31 mouse cellular contexts compared by ENCODE assay signal in genomic region chr15:28600132-28600531, GRCm38 (mm10).
DNase-seq lines count a peak whose midpoint lies in the region; ATAC-seq and TF ChIP-seq lines count a peak whose summit lies in the region.
"Had no signal": no experiment of that assay in that cellular context is flagged by ENCODE, and none has a peak within 500 bp of the region (broad histone marks: within the 10 kb centered on the region; RNA-seq: fewer than 3 reads in every experiment).

No protein-coding gene starts in this region.

- no peak overlapping the region for H3K27ac ChIP-seq in forebrain, embryonic 14.5 days (ENCODE audit: low read depth, low read length)
- H3K27ac ChIP-seq in forebrain, embryonic 16.5 days (ENCODE audit: low read length), result no peak overlapping the region
- no peak overlapping the region for H3K27ac ChIP-seq in midbrain, embryonic 14.5 days (replicated peaks; ENCODE audit: low read depth, low read length)
- H3K27ac ChIP-seq in midbrain, embryonic 11.5 days (ENCODE audit: low read depth, low read length), result no peak overlapping the region
- no peak overlapping the region for H3K27ac ChIP-seq in gastrocnemius, adult 2 months
- H3K27ac ChIP-seq: embryonic facial prominence, embryonic 12.5 days; forebrain, embryonic 13.5 days; hindbrain, embryonic 10.5 days; hindbrain, postnatal 0 days; limb, embryonic 13.5 days; liver, embryonic 12.5 days; midbrain, embryonic 12.5 days had no signal

- H3K9ac ChIP-seq in forebrain, embryonic 14.5 days (ENCODE audit: low read length), result no peak overlapping the region
- H3K9ac ChIP-seq in forebrain, embryonic 16.5 days (replicated peaks; ENCODE audit: low read depth, low read length), result no peak overlapping the region
- H3K9ac ChIP-seq in midbrain, embryonic 14.5 days (replicated peaks; ENCODE audit: low read length), result no peak overlapping the region
- no peak overlapping the region for H3K9ac ChIP-seq in midbrain, embryonic 11.5 days (ENCODE audit: low read length)
- H3K9ac ChIP-seq: embryonic facial prominence, embryonic 12.5 days; forebrain, embryonic 13.5 days; heart, embryonic 12.5 days; limb, embryonic 13.5 days; liver, embryonic 12.5 days; midbrain, embryonic 12.5 days had no signal

- DNase-seq in forebrain, embryonic 14.5 days (ENCODE audit: low spot score), result peak; percentile 2
- peak; percentile 24 for DNase-seq in midbrain, embryonic 14.5 days
- DNase-seq in midbrain, embryonic 11.5 days (ENCODE audit: low spot score, missing footprints), result no peak
- peak; percentile 4 to 23 for DNase-seq in frontal cortex, postnatal 36 days (ENCODE audit: low spot score in 2 of 2)
- DNase-seq in right cerebral cortex, postnatal 25 days, result peak; percentile 4
- no peak for DNase-seq in cerebellum, adult 18-20 months
- no peak for DNase-seq in gastrocnemius, adult 2 months
- DNase-seq: adrenal gland, postnatal 10 days; cerebellum, adult 11 months; cerebellum, postnatal 10 days; gastrocnemius, postnatal 10 days; heart, adult 18-20 months; heart, postnatal 10 days; kidney, adult 9 months; kidney, postnatal 14 days; layer of hippocampus, postnatal 36 days; lung, adult 18-20 months; lung, postnatal 10 days; spleen, adult 18-20 months; thymus, adult 18-20 months; thymus, postnatal 36 days had no signal

- H3K4me2 ChIP-seq in forebrain, embryonic 14.5 days (ENCODE audit: low read length), result no peak overlapping the region
- H3K4me2 ChIP-seq in forebrain, embryonic 16.5 days (ENCODE audit: low read length), result no peak overlapping the region
- H3K4me2 ChIP-seq in midbrain, embryonic 14.5 days (ENCODE audit: low read length), result no peak overlapping the region
- H3K4me2 ChIP-seq in midbrain, embryonic 11.5 days, result no peak overlapping the region
- H3K4me2 ChIP-seq: embryonic facial prominence, embryonic 12.5 days; forebrain, embryonic 13.5 days; heart, embryonic 12.5 days; limb, embryonic 13.5 days; liver, embryonic 12.5 days; midbrain, embryonic 12.5 days had no signal

- no peak for TF ChIP-seq CTCF in gastrocnemius, adult 2 months (IDR thresholded peaks at IDR 0.05)

- H3K27me3 ChIP-seq in forebrain, embryonic 14.5 days (replicated peaks; ENCODE audit: control insufficient read depth, insufficient read depth, low read length), result no peaks in the 10 kb centered on the region
- no peaks in the 10 kb centered on the region for H3K27me3 ChIP-seq in forebrain, embryonic 16.5 days (replicated peaks; ENCODE audit: control insufficient read depth, insufficient read depth, low read length)
- no peaks in the 10 kb centered on the region for H3K27me3 ChIP-seq in midbrain, embryonic 14.5 days (ENCODE audit: control insufficient read depth, insufficient read depth, low read length)
- no peaks in the 10 kb centered on the region for H3K27me3 ChIP-seq in midbrain, embryonic 11.5 days (ENCODE audit: control insufficient read depth, insufficient read depth, low read length)
- H3K27me3 ChIP-seq: embryonic facial prominence, embryonic 12.5 days; forebrain, embryonic 13.5 days; heart, embryonic 12.5 days; limb, embryonic 13.5 days; liver, embryonic 12.5 days; midbrain, embryonic 12.5 days had no signal

- no peak for ATAC-seq in forebrain, embryonic 14.5 days
- ATAC-seq in forebrain, embryonic 16.5 days, result no peak
- no peak for ATAC-seq in midbrain, embryonic 14.5 days (ENCODE audit: low FRiP score, low TSS enrichment)
- ATAC-seq in midbrain, embryonic 11.5 days (ENCODE audit: low FRiP score), result no peak
- ATAC-seq: forebrain, embryonic 13.5 days; hindbrain, postnatal 0 days; intestine, embryonic 16.5 days; liver, embryonic 12.5 days had no signal

- H3K4me1 ChIP-seq in forebrain, embryonic 14.5 days (ENCODE audit: control insufficient read depth, insufficient read depth, low read length), result no peaks in the 10 kb centered on the region
- no peaks in the 10 kb centered on the region for H3K4me1 ChIP-seq in forebrain, embryonic 16.5 days (replicated peaks; ENCODE audit: control insufficient read depth, insufficient read depth, low read length)
- H3K4me1 ChIP-seq in midbrain, embryonic 14.5 days (ENCODE audit: control insufficient read depth, insufficient read depth, low read length), result no peaks in the 10 kb centered on the region
- no peaks in the 10 kb centered on the region for H3K4me1 ChIP-seq in midbrain, embryonic 11.5 days (ENCODE audit: control insufficient read depth, insufficient read depth, low read length)
- H3K4me1 ChIP-seq: embryonic facial prominence, embryonic 12.5 days; forebrain, embryonic 13.5 days; heart, embryonic 12.5 days; hindbrain, embryonic 10.5 days; limb, embryonic 13.5 days; liver, embryonic 12.5 days; midbrain, embryonic 12.5 days had no signal

- intact Hi-C loops in gastrocnemius, adult 2 months (cut with DNase I), result no loop called here

- no peaks in the 10 kb centered on the region for H3K36me3 ChIP-seq in forebrain, embryonic 14.5 days (ENCODE audit: control insufficient read depth, insufficient read depth, low read length)
- no peaks in the 10 kb centered on the region for H3K36me3 ChIP-seq in forebrain, embryonic 16.5 days (ENCODE audit: control insufficient read depth, insufficient read depth)
- no peaks in the 10 kb centered on the region for H3K36me3 ChIP-seq in midbrain, embryonic 14.5 days (ENCODE audit: control insufficient read depth, insufficient read depth, low read length)
- no peaks in the 10 kb centered on the region for H3K36me3 ChIP-seq in midbrain, embryonic 11.5 days (ENCODE audit: control insufficient read depth, insufficient read depth, low read length)
- H3K36me3 ChIP-seq: embryonic facial prominence, embryonic 12.5 days; heart, embryonic 12.5 days; hindbrain, embryonic 10.5 days; limb, embryonic 13.5 days; liver, embryonic 12.5 days; midbrain, embryonic 12.5 days had no signal

- H3K4me3 ChIP-seq in forebrain, embryonic 14.5 days (ENCODE audit: low read depth, low read length), result no peak overlapping the region
- no peak overlapping the region for H3K4me3 ChIP-seq in forebrain, embryonic 16.5 days (replicated peaks; ENCODE audit: low read length)
- H3K4me3 ChIP-seq in midbrain, embryonic 14.5 days (replicated peaks; ENCODE audit: low read depth, low read length), result no peak overlapping the region
- no peak overlapping the region for H3K4me3 ChIP-seq in midbrain, embryonic 11.5 days (ENCODE audit: low read depth, low read length)
- H3K4me3 ChIP-seq in gastrocnemius, adult 2 months, result no peak overlapping the region
- H3K4me3 ChIP-seq: embryonic facial prominence, embryonic 12.5 days; forebrain, embryonic 13.5 days; heart, embryonic 12.5 days; hindbrain, embryonic 10.5 days; limb, embryonic 13.5 days; liver, embryonic 12.5 days; midbrain, embryonic 12.5 days had no signal

- no peaks in the 10 kb centered on the region for H3K9me3 ChIP-seq in forebrain, embryonic 14.5 days (replicated peaks; ENCODE audit: control insufficient read depth, low read length)
- H3K9me3 ChIP-seq in forebrain, embryonic 16.5 days (ENCODE audit: control insufficient read depth, low read length), result no peaks in the 10 kb centered on the region
- no peaks in the 10 kb centered on the region for H3K9me3 ChIP-seq in midbrain, embryonic 14.5 days (ENCODE audit: control insufficient read depth, low read length)
- no peaks in the 10 kb centered on the region for H3K9me3 ChIP-seq in midbrain, embryonic 11.5 days (ENCODE audit: control insufficient read depth, low read length)
- H3K9me3 ChIP-seq: embryonic facial prominence, embryonic 12.5 days; forebrain, embryonic 13.5 days; heart, embryonic 12.5 days; hindbrain, embryonic 10.5 days; limb, embryonic 13.5 days; liver, embryonic 12.5 days; midbrain, embryonic 12.5 days had no signal

- 65% methylated on average over 5 of the region's 5 CpGs for WGBS in forebrain, embryonic 14.5 days
- 60% methylated on average over 5 of the region's 5 CpGs for WGBS in forebrain, embryonic 16.5 days
- 71% methylated on average over 5 of the region's 5 CpGs for WGBS in midbrain, embryonic 14.5 days
- WGBS in midbrain, embryonic 11.5 days, result 70% methylated on average over 5 of the region's 5 CpGs

Comparison
In these comparisons a context has a peak if more than half of its experiments do, and no peak if none do; other contexts are left out.
1. DNase-seq: peak in forebrain, embryonic 14.5 days (single experiment), midbrain, embryonic 14.5 days (single experiment), frontal cortex, postnatal 36 days (2 of 2) and right cerebral cortex, postnatal 25 days (single experiment); none in midbrain, embryonic 11.5 days (single experiment), cerebellum, adult 18-20 months (0 of 2) and gastrocnemius, adult 2 months (single experiment).